Mouse (Mus musculus): ENCODE measurements at regions not wholly inside any gene's neighbourhood (a gene's known extent, or its start where the extent isn't known, plus 50 kb on each side); places are given as distances from the start of the nearest gene placed in this dataset.

DNA sequence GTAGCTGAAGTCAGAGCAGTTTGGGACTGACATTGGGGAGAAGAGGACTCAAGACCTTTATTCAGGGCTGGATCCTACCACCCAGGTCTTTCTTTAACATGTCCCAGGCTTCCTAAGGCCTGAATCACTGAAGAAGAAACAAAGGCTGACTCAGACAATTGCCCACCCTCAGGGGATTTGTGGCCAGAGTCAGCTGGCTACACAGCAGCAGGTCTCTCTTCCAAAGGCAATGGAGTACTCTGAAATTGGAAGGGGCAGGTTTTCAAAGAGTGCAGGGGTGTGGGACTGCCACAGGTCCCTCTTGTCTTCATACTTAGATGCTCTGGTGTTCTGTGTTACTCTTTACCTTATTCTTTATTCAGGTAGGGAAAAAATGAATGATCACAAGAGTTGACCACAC, 478.9 kb downstream of the Plcl1 start:
- no peak for ATAC-seq (ENCODE audit: insufficient read depth, low FRiP score)
- 0 out of 2 replicates have a peak, but pooled peaks cover 3% of the 10 kb centered on the region for H3K9me3 ChIP-seq (replicated peaks; ENCODE audit: control insufficient read depth, low read length)

DNA sequence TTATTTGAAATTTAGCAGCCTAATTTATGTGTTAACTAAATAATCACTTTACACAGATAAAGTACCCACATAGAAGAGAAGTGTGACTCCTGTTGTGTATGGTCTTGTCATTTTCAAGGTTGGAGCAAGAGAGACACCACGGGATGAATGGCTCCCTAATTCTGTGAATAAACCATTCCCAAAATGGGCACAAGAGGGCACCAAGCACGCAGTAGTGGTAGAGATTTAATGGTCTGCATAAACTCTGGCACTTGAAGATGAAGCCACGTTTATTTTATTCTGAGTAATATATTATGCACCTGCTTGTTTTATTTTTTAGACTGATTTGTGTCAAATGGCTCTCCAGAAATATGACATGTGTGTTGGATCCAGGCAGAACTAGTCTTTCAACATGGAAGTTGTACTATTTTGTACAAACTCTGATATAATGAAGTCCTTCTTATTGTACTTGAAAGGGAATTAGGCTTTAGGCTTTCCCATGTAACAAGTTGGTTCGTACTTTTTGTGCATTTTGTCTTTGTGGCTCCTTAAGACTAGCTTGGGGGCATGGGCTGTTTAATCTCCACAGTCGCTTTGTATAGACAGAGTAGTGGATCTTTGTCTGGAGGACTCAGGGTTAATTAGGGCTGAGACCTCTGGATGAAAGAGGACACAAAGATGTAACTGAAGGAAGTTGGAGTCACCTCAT, 480.8 kb downstream of the Plcl1 start:
- Histone ChIP-seq H3K27me3 (ENCODE audit: control insufficient read depth, insufficient read depth, low read length) (peaks cover 6% of the 10 kb centered on the region), H3K4me2 (ENCODE audit: low read depth, low read length) (no peak overlapping the region), H3K9ac (ENCODE audit: low read length) (no peak overlapping the region), H3K27ac (ENCODE audit: low read length) (no peak overlapping the region), H3K9me3 (replicated peaks; ENCODE audit: control insufficient read depth, low read length) (no peaks in the 10 kb centered on the region), H3K4me3 (replicated peaks; ENCODE audit: low read length) (no peak overlapping the region), H3K36me3 (ENCODE audit: control insufficient read depth, insufficient read depth, low read length) (no peaks in the 10 kb centered on the region), H3K4me1 (ENCODE audit: control insufficient read depth, insufficient read depth, low read length) (no peaks in the 10 kb centered on the region)
- WGBS, result 19% methylated on average over 5 of the region's 5 CpGs
- no peak for ATAC-seq (ENCODE audit: insufficient read depth, low FRiP score)

More for the DNA sequence above, 478.9 kb downstream of the Plcl1 start:
- H3K27me3 ChIP-seq (ENCODE audit: control insufficient read depth, insufficient read depth, low read length), result peaks cover 3% of the 10 kb centered on the region
- no peak overlapping the region for H3K9ac ChIP-seq (ENCODE audit: low read length)
- no peak overlapping the region for H3K4me2 ChIP-seq (ENCODE audit: low read depth, low read length)
- H3K4me1 ChIP-seq (ENCODE audit: control insufficient read depth, insufficient read depth, low read length), result no peaks in the 10 kb centered on the region
- no peak overlapping the region for H3K4me3 ChIP-seq (replicated peaks; ENCODE audit: low read length)
- no peak overlapping the region for H3K27ac ChIP-seq (ENCODE audit: low read length)
- no peaks in the 10 kb centered on the region for H3K36me3 ChIP-seq (ENCODE audit: control insufficient read depth, insufficient read depth, low read length)

DNA sequence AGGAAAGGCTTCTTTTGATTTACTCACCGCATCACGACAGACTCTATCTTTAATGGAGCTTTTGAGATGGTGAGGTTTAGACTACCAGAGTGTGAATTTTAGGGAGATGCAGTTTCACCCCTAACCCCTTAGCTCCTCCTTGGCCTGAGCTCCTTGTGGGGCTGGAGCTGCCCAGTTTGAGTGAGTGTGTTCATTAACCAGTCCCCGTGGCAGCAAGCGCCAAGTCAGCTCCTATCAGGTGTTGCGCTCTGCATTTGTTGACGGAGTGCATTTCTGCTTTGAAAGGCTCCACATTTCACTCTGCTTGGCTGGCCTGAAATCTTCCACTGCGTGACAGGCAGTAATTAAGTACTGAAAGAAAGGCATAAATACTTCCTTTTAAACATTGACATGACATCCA, 481.7 kb downstream of the Plcl1 start:
- no peaks in the 10 kb centered on the region for H3K4me1 ChIP-seq (ENCODE audit: control insufficient read depth, insufficient read depth, low read length)
- peaks cover 6% of the 10 kb centered on the region for H3K27me3 ChIP-seq (ENCODE audit: control insufficient read depth, insufficient read depth, low read length)
- H3K27ac ChIP-seq (ENCODE audit: low read length), result no peak overlapping the region
- H3K9ac ChIP-seq (ENCODE audit: low read length), result no peak overlapping the region
- H3K9me3 ChIP-seq (replicated peaks; ENCODE audit: control insufficient read depth, low read length), result no peaks in the 10 kb centered on the region
- 51% methylated on average over 7 of the region's 7 CpGs for WGBS
- H3K4me3 ChIP-seq (replicated peaks; ENCODE audit: low read length), result no peak overlapping the region
- ATAC-seq (ENCODE audit: insufficient read depth, low FRiP score), result no peak
- no peaks in the 10 kb centered on the region for H3K36me3 ChIP-seq (ENCODE audit: control insufficient read depth, insufficient read depth, low read length)
- no peak overlapping the region for H3K4me2 ChIP-seq (ENCODE audit: low read depth, low read length)

DNA sequence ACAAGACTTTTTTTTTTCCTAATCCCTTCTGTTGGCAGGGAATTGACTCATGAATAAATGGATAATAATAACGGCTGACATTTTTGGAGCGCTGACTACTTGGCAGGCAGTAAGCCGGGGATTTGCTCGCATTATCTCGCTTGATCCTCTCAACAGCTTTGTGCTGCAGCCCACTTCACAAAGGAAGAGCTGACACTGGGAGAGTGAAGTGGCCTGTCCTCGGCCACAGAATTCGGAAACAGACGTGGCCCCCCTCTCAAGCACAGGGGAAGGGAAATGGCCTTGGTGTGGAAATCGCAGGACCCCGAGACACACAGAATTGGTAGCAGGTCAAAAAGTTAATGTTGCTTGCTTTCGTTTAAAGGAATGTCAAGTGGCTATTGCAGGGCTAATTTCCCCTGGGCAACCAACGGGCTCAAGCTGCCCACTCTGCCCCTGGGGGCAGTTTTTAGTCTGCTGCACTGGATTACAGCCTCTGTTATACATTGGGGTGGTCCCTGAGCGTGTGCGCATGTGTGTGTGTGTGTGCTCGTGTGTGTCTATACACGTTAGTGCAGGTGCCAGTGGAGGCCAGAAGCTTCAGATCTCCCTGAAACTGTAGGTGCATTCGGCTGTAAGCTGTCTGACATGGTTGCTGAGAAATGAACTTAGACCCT, 483.1 kb downstream of the Plcl1 start:
- H3K4me1 ChIP-seq (ENCODE audit: control insufficient read depth, insufficient read depth, low read length), result no peaks in the 10 kb centered on the region
- H3K9ac ChIP-seq (ENCODE audit: low read length), result no peak overlapping the region
- no peaks in the 10 kb centered on the region for H3K9me3 ChIP-seq (replicated peaks; ENCODE audit: control insufficient read depth, low read length)
- H3K4me2 ChIP-seq (ENCODE audit: low read depth, low read length), result no peak overlapping the region
- no peaks in the 10 kb centered on the region for H3K36me3 ChIP-seq (ENCODE audit: control insufficient read depth, insufficient read depth, low read length)
- ATAC-seq (ENCODE audit: insufficient read depth, low FRiP score), result no peak
- peaks cover 6% of the 10 kb centered on the region for H3K27me3 ChIP-seq (ENCODE audit: control insufficient read depth, insufficient read depth, low read length)
- no peak overlapping the region for H3K4me3 ChIP-seq (replicated peaks; ENCODE audit: low read length)
- no peak overlapping the region for H3K27ac ChIP-seq (ENCODE audit: low read length)
- WGBS, result 49% methylated on average over 17 of the region's 17 CpGs

- no peaks in the 10 kb centered on the region for H3K9me3 ChIP-seq (replicated peaks; ENCODE audit: control insufficient read depth, low read length)
- H3K27me3 ChIP-seq (ENCODE audit: control insufficient read depth, insufficient read depth, low read length), result peaks cover 6% of the 10 kb centered on the region
- H3K36me3 ChIP-seq (ENCODE audit: control insufficient read depth, insufficient read depth, low read length), result no peaks in the 10 kb centered on the region
- H3K9ac ChIP-seq (ENCODE audit: low read length), result no peak overlapping the region
- no peak for ATAC-seq (ENCODE audit: insufficient read depth, low FRiP score)
- WGBS, result 48% methylated on average over 15 of the region's 15 CpGs
- H3K4me2 ChIP-seq (ENCODE audit: low read depth, low read length), result no peak overlapping the region
- H3K27ac ChIP-seq (ENCODE audit: low read length), result no peak overlapping the region
- H3K4me3 ChIP-seq (replicated peaks; ENCODE audit: low read length), result no peak overlapping the region
- no peaks in the 10 kb centered on the region for H3K4me1 ChIP-seq (ENCODE audit: control insufficient read depth, insufficient read depth, low read length)
These were observed 484.9 kb downstream of the Plcl1 start for GRCm38 (mm10) chr1:55890511-55891151.

GRCm38 (mm10) chr1:55891894-55892293, 486.2 kb downstream of the Plcl1 start:
- no peaks in the 10 kb centered on the region for H3K4me1 ChIP-seq (ENCODE audit: control insufficient read depth, insufficient read depth, low read length)

GRCm38 (mm10) chr1:55897572-55897971, 491.9 kb downstream of the Plcl1 start:
- Histone ChIP-seq H3K36me3 (ENCODE audit: control insufficient read depth, insufficient read depth, low read length) (no peaks in the 10 kb centered on the region), H3K4me2 (ENCODE audit: low read depth, low read length) (no peak overlapping the region), H3K9me3 (replicated peaks; ENCODE audit: control insufficient read depth, low read length) (no peaks in the 10 kb centered on the region), H3K4me1 (ENCODE audit: control insufficient read depth, insufficient read depth, low read length) (no peaks in the 10 kb centered on the region), H3K9ac (ENCODE audit: low read length) (no peak overlapping the region), H3K27me3 (ENCODE audit: control insufficient read depth, insufficient read depth, low read length) (no peaks in the 10 kb centered on the region), H3K27ac (ENCODE audit: low read length) (no peak overlapping the region), H3K4me3 (replicated peaks; ENCODE audit: low read length) (no peak overlapping the region)
- WGBS, result 60% methylated on average over 2 of the region's 2 CpGs
- ATAC-seq (ENCODE audit: insufficient read depth, low FRiP score), result no peak

More at GRCm38 (mm10) chr1:55891894-55892293, 486.2 kb downstream of the Plcl1 start:
- H3K4me2 ChIP-seq (ENCODE audit: low read depth, low read length), result no peak overlapping the region
- H3K36me3 ChIP-seq (ENCODE audit: control insufficient read depth, insufficient read depth, low read length), result no peaks in the 10 kb centered on the region
- H3K27me3 ChIP-seq (ENCODE audit: control insufficient read depth, insufficient read depth, low read length), result peaks cover 6% of the 10 kb centered on the region
- H3K9me3 ChIP-seq (replicated peaks; ENCODE audit: control insufficient read depth, low read length), result no peaks in the 10 kb centered on the region
- no peak for ATAC-seq (ENCODE audit: insufficient read depth, low FRiP score)
- 63% methylated on average over 10 of the region's 10 CpGs for WGBS
- H3K27ac ChIP-seq (ENCODE audit: low read length), result no peak overlapping the region
- H3K9ac ChIP-seq (ENCODE audit: low read length), result no peak overlapping the region
- H3K4me3 ChIP-seq (replicated peaks; ENCODE audit: low read length), result no peak overlapping the region

DNA sequence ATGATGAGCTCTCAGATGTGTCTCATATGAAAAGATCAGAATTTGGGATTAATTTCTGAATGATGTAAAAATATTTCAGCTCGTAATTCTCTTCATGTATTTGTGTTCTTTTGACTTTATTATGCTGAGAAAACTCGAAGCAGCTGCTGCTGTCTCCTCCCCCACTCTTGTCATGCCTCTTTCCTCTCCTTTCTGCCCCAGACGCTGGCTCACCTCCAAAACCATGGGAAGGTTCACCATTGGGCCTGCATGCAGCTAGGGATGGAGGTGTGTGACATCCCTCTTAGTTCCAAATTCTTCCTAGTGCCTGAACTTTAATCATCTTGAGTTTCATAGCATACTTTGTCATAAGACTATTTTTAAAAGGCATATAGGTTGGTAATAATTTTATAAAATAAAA, 492.3 kb downstream of the Plcl1 start:
- Histone ChIP-seq H3K4me1 (ENCODE audit: control insufficient read depth, insufficient read depth, low read length) (no peaks in the 10 kb centered on the region), H3K4me2 (ENCODE audit: low read depth, low read length) (no peak overlapping the region), H3K9ac (ENCODE audit: low read length) (no peak overlapping the region), H3K9me3 (replicated peaks; ENCODE audit: control insufficient read depth, low read length) (no peaks in the 10 kb centered on the region), H3K4me3 (replicated peaks; ENCODE audit: low read length) (no peak overlapping the region), H3K36me3 (ENCODE audit: control insufficient read depth, insufficient read depth, low read length) (no peaks in the 10 kb centered on the region), H3K27me3 (ENCODE audit: control insufficient read depth, insufficient read depth, low read length) (no peaks in the 10 kb centered on the region), H3K27ac (ENCODE audit: low read length) (no peak overlapping the region)
- WGBS, result 30% methylated on average over 3 of the region's 3 CpGs
- ATAC-seq (ENCODE audit: insufficient read depth, low FRiP score), result no peak

DNA sequence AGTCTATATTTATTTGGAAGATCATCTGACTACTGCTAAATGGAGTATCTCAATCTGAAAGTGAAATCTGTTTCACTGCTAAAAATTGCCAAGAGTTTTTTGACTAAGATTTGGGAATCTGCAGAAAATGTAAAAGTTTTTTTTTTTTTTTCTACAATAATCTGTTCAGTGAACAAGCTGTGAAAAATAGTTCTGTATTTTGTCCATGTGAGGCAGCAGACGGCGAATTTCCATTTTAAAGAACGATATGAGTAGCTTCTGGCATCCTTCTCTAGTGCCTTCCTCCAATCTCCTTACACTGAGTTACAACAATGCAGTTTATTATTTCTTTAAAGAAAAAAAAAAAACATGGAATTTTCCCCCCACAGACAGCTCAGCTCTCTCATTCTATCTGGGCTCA, 494.3 kb downstream of the Plcl1 start:
- Histone ChIP-seq H3K4me3 (replicated peaks; ENCODE audit: low read length) (no peak overlapping the region), H3K27me3 (ENCODE audit: control insufficient read depth, insufficient read depth, low read length) (no peaks in the 10 kb centered on the region), H3K9me3 (replicated peaks; ENCODE audit: control insufficient read depth, low read length) (no peaks in the 10 kb centered on the region), H3K27ac (ENCODE audit: low read length) (no peak overlapping the region), H3K4me1 (ENCODE audit: control insufficient read depth, insufficient read depth, low read length) (no peaks in the 10 kb centered on the region), H3K9ac (ENCODE audit: low read length) (no peak overlapping the region), H3K36me3 (ENCODE audit: control insufficient read depth, insufficient read depth, low read length) (no peaks in the 10 kb centered on the region), H3K4me2 (ENCODE audit: low read depth, low read length) (no peak overlapping the region)
- ATAC-seq (ENCODE audit: insufficient read depth, low FRiP score), result no peak
- 78% methylated on average over 3 of the region's 3 CpGs for WGBS
